Mouse (Mus musculus) thymus, postnatal 36 days (tissue): ENCODE data around the gene Jak1.
"Not testable (repeated sequence)": the region's sequence is repeated elsewhere in the genome, so short reads cannot be mapped to it uniquely, and the experiment has no call there.

Source experiments
- DNase-seq, 2 experiments: peaks; one replicate each; pipeline ENCODE4 v3.0.0; 2022; ENCODE audit warnings: mixed read lengths in 2 of 2

Jak1 gene

GRCm38 (mm10) chr4:101275881-101276280 is 10.8 kb upstream of the Jak1 start:
- no peak for DNase-seq

GRCm38 (mm10) chr4:101270734-101271133 is 5.7 kb upstream of the Jak1 start:
- no peak for DNase-seq

DNA sequence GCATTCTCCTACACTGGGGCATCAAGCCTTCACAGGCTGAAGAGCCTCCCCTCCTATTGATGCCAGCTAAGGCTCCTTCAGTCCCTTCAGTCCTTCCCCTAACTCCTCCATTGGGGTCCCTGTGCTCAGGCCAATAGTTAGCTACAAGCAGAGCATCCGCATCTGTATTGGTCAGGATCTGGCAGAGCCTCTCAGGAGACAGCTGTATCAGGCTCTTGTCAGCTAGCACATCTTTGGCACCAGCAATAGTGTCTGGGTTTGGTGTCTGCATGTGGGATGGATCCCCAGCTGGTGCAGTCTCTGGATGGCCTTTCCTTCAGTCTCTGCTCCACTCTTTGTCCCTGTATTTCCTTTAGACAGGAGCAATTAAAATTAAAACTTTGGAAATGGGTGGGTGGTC is 3.4 kb upstream of the Jak1 start:
- DNase-seq: not testable (repeated sequence)

GRCm38 (mm10) chr4:101265523-101265922 is 441 bp upstream of the Jak1 start:
- DNase-seq: no peak

- no peak for DNase-seq
These were observed 928 bp downstream of the Jak1 start for GRCm38 (mm10) chr4:101263968-101264740.

DNA sequence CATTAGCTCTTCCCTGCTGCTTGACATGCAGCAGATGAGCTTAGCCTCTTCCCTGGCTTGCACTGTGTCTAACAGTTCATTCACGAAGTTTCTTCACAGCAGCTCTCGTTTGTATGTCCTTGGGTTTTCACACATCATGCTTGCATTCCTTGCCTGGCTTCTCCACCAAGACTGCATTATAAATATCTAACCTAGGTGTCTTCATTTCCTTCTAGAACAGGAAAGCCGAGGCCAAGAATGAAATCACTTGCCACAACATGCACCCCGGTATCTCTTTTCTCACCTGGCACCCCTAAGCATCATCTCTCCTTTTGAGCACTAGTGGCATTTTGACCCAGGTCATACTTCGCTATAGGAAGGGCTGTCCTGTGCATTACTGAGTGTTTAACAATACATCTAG is 3.5 kb downstream of the Jak1 start:
- no peak for DNase-seq

- DNase-seq: peak; percentile 46 to 53
These were observed 4.3 kb downstream of the Jak1 start for GRCm38 (mm10) chr4:101260744-101261291.

- no peak for DNase-seq
These were observed 8.4 kb downstream of the Jak1 start for GRCm38 (mm10) chr4:101256526-101257210.

GRCm38 (mm10) chr4:101254606-101255349 is 10.3 kb downstream of the Jak1 start:
- DNase-seq: no peak

DNA sequence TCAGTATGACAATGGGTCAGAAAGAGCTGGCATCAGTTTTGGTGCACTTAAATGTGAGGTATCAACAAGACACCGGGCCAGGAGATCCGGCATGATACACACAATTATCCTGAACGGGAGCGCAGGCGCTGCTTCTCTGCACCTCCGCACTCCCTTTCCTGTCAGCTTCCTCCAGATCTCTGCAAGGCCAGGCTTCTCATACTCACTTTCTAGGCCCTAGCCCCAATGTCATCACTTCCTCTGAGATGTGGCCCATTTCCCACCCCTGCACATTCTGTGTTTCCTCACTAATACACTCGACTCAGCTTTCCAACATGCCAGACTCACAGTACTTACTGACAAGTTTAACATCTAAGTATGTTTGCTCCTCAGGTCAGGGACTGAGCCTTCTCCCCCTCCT is 11.1 kb downstream of the Jak1 start:
- DNase-seq: peak; percentile 44 to 56

DNA sequence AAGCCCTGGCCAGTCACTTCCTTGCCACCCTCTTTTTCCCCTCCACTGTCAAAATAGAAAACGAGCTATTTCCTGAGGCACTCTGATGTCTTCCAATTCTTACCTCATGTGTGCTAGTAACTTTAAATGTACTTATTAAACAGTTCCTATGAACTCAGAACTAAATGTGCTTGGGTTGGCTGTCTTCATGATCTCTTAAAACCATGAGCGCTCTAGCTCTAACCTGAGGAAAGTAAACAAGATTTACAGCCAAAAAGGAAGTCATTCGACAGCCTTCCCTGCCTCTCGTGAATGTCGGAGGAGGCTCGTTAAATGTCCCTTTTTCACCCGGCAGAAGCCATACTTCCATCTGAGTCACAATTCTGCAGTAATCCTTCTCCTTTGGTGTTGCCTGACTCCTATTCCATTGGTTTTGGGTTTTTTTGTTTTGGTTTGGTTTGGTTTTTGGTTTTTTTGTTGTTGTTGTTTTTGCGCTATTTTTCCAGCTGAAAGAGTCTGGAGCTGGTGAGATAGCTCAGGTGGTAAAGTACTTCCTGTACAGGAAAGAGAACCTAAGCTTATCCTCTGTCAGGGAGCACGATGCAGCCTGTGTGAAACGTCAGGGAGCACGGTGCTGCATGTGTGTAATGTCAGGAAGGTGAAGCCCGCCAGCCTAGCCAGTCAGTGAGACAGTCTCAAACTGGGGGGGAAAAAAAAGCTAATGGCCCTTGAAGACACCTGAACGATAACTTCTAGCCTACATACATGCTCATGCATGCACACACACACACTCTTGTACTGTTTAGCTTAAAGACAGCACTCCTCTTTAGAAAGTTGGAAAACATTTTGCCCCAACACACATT is 12.1 kb downstream of the Jak1 start:
- DNase-seq: peak in 1 of 2 experiments; percentile 44

DNA sequence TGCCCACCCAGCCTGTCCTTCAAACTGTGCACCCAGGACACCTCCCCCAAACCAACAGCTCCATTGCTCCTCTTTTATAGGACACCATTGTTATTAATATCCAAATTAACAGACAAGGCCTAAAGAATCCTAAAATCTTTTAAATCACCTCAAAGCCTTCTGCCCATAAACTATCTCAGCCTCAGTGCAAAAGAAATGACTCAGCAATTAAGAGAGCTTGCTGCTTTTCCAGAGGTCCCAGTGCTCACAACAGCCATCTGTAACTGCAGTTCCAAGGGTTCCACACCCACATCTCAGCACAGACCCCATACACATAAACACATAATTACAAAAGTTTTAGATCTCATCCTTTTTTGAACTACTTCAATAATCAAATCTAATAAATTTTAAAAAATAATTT is 13.1 kb downstream of the Jak1 start:
- no peak for DNase-seq

- no peak for DNase-seq
These were observed 14.9 kb downstream of the Jak1 start for GRCm38 (mm10) chr4:101249977-101250743.

GRCm38 (mm10) chr4:101247355-101247754 is 17.7 kb downstream of the Jak1 start:
- DNase-seq: no peak

- no peak for DNase-seq
These were observed 18.5 kb downstream of the Jak1 start for GRCm38 (mm10) chr4:101246569-101246968.

DNA sequence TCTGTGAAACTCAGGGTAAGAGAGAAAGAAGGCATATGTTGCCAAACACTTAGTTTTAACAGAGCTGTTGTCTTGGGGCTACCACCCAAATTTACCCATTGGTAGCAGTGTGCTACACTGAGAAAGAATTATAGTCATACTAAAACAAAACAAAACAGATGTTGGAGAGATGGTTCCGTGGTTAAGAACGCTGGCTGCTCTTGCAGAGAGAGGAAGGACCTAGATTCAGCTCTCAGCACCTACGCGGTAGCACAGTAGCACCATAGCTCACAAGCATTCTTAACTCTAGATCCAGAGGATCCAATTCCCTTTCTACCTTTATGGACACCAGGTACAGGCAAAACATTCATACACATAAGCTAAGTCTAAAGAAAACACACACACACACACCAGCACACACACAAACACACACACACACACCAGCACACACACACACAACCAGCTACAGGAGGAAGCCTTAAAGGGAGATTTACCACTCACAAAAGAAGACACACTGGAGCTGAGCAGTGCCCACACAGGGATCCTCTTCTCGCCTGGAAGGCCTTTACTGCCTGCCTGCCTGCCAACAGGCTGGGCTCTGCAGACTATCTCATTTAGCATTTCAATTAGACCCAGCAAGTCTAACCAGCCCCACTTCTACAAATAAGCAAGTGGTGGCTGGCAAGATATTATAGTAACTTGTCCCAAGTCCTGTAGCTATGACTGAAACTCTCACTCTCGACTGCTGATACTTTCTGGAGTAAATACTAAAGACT is 20.6 kb downstream of the Jak1 start:
- no peak for DNase-seq

GRCm38 (mm10) chr4:101240875-101241173 is 24.3 kb downstream of the Jak1 start:
- DNase-seq: no peak

DNA sequence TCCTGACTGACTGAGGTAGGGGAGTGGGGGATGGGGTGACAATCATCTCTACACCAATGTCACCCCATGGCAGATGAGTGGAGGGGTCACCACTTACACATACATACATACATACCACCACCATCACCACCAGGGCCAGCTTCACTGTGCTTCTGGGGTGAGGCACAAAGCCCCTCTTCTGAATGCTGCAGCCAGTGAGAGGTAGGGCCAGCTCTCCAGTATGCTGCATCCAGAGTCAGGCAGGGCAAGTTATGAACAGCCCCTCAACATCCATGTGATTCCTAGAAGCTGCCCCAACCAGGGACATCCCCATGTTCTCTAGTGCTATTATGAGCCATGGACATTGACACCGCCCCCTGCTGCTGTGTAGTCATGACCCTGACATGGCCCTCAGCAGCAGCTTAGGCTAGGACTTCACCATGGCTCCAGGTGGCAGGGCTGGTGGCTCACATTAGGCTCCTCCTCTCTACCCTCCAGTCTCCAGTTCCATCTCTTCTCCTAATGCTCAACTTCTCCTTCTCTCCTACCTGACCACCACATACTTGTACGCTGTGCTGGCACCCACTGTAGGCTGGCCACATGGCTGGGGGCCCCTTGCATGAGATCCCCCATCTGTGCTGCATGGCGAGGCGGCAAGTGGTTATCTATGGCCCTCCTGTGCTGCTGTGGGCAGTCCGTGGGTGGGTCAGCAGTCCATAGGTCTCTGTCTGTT is 24.8 kb downstream of the Jak1 start:
- no peak for DNase-seq

DNA sequence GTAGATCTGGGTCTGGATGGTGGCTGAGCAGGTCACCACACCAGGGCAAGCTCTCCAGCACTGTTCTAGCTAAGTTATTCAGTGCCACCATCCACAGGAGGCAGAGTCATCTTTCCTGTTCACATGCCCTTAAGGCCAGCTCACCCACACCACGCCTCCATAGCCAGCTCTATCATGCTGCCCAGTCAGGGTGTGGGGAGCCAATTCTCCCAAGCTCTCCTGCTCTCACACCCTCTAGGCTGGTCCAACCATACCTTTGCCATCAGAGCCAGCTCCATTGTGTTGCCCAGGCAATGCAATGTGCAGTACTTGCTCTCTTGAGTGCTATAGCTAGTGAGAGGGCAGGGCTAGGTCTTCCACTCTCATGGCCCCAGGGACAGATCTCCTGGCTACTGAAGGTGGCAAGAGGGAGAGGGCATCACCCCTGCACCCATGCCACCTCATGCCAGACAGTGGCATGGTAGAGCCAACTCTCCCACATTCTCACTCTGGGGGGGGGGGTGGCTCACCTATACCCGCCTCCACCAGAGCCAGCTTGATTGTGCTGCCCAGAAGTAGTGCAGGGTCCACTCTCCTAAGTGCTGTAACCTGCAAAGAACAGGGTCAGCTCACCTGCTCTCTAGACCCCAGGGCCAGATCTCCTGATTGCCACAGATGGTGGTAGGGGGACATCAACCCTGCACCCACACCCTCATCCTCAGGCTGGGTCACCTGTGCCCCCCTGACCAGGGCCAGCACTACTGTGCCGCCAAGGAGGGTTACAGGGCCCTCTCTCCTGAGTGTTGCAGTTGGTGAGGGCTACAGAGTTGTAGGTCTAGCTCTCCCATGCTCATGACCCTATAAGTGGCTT is 25.5 kb downstream of the Jak1 start:
- no peak for DNase-seq
